Mouse (Mus musculus) liver, adult 2 months (tissue): ENCODE data around the gene Itgb6.

ENCODE experiments used
- CTCF ChIP-seq: fragments of 200-500 bp; IDR thresholded peaks from 2 replicates; pipeline ENCODE4 v1.5.1; 2011; ENCODE audit warnings: low read depth, low read length, control low read depth
- POLR2A ChIP-seq: fragments of 200-500 bp; IDR thresholded peaks from 2 replicates; pipeline ENCODE4 v1.6.1; 2011; ENCODE audit warnings: low read length, control low read depth; ENCODE audit not compliant: insufficient read depth; ENCODE audit errors: extremely low read depth

DNA sequence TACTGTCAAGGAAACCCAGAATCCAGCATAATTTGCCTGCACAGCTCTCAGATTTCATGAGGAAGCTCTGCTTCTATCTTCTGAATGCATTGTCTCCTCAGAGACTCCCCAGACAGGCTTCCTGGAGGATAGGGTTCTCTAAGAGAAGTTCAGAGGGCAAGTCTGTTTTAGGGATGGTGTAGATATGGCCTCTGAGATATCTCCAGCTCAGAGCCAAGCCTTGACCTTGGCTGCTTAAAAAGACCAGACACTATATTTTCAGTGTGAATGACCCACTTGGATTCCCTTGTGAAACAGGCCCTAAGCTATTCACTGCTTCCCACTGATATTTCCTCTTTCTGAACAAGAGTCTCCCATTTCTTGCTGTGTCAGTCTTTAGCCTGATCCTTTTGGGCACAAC, 36.5 kb downstream of the Itgb6 start:
- TF ChIP-seq POLR2A (no peak), CTCF (no peak)
